Mouse (Mus musculus) left cerebral cortex, postnatal 14 days (tissue): ENCODE measurements at regions not wholly inside any gene's neighbourhood (a gene's known extent, or its start where the extent isn't known, plus 50 kb on each side); places are given as distances from the start of the nearest gene placed in this dataset.

ENCODE experiments used
- DNase-seq, 2 experiments: peaks; one replicate each; pipeline ENCODE4 v3.0.0; 2021 to 2022; ENCODE audit warnings: low spot score in 2 of 2, mixed read lengths in 1 of 2
- intact Hi-C: fragments of 180-260 bp; cut with DNase I; formaldehyde crosslinking; loops from one replicate; pipeline ENCODE4 v1.15.1; 2025

DNA sequence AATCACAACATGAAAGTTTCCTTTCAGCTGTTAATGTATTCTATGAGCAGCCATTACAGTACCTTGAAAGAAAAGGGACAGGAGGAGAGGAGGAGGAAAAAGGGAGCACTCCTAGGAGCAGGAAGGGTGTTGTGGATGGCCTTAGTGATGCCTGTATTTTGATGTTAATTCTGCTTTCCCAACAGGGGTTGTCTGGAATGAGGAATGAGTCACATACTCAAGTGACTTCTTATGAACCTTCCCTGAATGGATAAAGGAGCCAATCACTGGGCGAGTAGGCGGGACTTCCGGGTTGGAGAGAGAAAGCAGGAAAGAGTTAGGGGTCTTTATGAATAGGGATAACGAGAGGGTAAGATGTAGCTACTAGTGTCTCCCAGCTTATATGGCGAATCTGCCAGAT, 107.8 kb upstream of the Arid2 start:
- intact Hi-C loops = no loop called here
- no peak for DNase-seq

DNA sequence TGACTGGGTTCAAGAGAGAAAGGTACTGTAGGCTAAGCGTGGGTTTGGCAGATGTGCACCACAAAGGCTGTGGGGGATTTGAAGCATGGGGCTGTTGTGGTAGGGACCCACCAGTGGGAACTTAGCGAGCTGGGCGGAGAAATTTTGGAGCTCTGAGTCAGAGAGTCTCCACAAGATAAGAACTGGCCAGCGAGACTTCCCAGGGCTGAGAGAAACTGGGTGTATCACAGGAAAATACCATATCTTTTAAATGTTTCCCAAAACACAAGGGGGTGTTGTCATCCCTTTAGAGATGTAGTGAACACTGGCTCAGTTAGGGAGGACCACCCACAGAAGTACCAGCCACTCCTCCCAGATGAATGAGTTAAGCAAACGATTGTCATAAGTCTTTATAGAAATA, 107.3 kb upstream of the Arid2 start:
- intact Hi-C loops = no loop called here

DNA sequence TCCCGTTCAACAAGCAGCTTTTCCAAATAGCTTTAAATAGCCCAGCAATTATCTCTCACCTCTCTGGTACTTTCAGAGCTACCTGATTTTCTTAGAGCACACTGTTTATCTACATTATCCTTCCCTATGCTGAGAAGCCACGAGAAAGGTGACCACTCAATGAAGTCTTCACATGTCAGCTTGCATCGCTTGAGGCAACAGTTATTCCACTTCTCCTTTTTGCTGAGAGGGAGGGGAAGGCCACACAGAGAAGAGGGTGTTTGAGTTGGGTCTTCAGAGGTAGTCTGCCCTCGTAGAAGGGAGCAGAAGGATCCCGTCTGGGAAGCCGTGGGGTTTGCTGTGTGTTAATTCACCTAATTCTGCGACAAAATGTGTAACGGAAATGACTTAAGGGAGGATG, 106.3 kb upstream of the Arid2 start:
- intact Hi-C loops = no loop called here
- no peak for DNase-seq

More for the DNA sequence above, 107.3 kb upstream of the Arid2 start:
- DNase-seq = no peak

DNA sequence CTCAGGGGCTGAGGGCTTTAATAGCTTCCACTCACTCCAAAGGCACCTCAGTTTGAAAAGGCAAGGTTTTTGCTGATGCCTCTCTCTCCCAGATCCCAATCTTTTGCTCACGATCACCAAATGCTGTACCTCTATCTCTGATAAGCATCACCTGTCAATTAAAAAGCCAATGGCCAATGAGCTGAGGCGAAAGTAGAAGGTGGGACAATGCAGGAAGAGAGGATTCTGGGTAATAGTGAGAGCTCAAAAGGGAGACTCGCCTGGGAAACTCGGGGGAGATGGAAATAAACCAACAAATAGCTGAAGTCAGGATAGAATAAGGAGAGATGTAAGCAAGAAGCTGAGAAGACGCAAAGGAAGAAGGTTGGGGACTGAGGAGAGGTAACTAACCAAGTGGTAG, 105.0 kb upstream of the Arid2 start:
- DNase-seq = no peak
- intact Hi-C loops = no loop called here

DNA sequence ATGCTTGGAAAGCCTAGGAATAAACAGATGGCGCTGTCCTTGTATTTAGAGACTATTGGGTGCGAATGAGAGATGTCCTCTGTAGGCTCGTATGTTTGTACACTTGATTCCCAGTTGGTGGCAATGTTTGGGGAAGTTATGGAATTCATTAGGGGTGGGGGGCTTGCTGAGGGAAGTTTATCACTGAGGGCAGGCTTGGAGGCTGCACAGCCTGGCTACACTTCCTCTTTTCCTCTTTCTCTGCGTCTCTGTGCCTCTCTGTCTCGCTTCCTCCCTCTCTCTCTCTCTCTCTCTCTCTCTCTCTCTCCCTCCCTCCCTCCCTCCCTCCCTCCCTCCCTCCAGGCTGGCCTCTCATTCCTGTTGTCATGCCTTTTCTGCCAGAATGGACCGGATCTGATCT, 104.2 kb upstream of the Arid2 start:
- intact Hi-C loops = no loop called here
- no peak for DNase-seq

DNA sequence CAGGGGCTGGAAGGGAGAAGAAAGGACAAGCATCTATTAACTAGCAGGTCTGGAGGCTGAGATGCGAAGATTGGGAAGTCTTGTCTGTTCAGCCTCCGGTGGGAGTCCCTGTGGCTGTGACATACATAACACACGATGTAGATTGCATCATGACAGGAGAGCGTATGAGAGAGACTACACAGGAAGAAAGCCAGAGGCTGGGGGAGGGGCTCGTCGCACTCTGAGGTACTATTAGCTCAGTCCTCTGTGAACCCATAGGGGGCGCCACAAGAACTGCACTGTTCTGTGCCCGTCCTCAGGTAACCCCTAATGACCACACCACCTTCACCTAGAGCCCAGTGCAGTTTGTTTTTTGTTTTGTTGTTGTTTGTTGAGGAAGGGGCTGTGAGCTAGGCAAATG, 102.7 kb upstream of the Arid2 start:
- no peak for DNase-seq
- intact Hi-C loops = no loop called here

DNA sequence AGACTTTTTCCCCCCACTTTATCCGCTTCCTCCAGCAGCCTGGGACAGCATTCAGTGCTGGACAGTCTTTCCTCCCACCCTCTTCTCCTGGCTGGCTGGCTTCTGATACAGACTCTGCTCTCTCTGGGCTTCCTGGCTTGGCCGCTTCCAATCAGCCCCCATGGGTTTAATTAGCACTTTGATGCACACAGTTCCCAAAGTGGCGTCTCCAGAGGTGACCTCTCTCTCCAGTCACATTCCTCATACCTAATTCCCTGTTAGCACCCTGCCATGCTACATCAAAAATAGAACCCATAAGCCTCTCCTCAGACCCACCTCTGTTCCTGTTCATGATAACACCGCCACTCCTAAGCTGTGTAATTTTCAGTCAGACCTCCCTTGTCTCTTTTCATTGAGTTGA, 101.9 kb upstream of the Arid2 start:
- intact Hi-C loops = no loop called here
- no peak for DNase-seq

DNA sequence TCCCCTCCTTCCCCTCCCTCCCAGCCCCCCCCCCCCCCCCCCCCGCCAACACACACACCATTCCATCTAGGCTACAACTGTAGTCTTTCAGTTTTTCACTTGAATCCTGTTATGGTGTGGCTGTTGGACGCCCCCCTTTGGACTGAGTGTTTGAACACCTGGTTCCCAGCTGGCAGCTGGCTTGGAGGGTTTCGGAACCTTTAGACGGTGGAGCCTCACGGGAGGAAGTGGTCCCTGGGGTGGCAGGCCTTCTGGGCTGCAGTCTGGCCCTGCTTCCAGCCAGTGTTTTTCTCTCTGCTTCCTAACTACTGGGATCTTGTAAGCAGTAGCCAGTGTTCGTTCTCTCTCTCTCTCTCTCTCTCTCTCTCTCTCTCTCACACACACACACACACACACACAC, 101.4 kb upstream of the Arid2 start:
- intact Hi-C loops = no loop called here

DNA sequence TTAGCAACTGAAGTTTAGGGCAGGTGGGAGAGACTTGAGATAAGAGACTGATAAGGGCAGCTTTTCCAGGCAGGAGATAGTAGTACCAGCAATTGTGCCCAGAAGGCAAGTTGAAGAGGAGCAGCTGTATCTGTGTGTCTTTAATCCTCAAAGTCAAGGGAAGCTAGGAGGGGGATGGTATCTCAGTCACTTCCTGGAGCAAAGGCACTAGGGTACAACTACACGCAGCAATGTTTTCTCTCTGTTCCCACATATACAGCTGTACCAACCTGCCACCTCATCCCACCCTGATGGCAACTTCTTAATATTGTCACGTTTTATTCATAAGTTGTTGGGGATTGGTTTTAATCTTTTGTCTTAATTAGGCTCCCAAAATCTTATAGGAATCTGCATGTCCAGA, 97.8 kb upstream of the Arid2 start:
- intact Hi-C loops = no loop called here

More for the DNA sequence above, 101.4 kb upstream of the Arid2 start:
- no peak for DNase-seq

DNA sequence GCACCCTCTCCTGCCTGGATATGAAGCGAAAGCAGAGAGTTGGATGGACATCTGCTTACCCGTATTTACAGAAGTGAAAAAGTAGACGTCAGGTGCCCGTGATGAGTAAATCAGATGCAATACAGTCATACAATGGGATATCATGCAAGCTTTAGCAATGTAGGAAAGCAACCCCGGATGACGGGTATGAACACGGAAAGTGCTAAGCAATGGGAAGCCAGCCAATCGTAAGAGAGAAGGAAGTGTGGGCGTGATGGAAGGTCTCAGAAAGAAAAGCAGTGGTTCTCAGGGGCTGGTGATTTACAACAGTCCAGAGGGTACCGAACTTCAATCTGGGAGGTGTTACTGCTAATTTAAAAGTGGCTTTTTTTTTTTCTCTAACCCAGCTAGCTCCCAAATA, 89.9 kb upstream of the Arid2 start:
- intact Hi-C loops = no loop called here

More for the DNA sequence above, 97.8 kb upstream of the Arid2 start:
- DNase-seq = no peak

DNA sequence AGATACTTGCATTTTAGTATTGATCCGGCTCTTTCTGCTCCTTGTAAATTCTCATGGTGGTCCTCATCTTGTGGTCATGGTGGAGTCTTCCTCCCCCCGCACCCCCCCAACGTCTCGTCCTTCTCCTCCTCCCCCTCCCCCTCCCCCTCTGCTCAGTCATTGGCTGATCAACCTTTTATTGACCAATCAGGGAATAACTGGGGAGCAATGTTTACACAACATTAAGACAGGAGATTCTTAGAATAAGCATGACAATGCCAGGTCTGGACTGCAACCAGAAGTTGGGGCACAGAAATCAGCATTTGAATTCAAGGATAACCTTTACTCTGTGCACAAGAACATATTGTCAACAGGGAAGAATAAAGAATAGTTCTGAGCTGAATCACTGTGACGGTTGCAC, 89.4 kb upstream of the Arid2 start:
- DNase-seq = no peak
- intact Hi-C loops = no loop called here

More for the DNA sequence above, 89.9 kb upstream of the Arid2 start:
- no peak for DNase-seq

DNA sequence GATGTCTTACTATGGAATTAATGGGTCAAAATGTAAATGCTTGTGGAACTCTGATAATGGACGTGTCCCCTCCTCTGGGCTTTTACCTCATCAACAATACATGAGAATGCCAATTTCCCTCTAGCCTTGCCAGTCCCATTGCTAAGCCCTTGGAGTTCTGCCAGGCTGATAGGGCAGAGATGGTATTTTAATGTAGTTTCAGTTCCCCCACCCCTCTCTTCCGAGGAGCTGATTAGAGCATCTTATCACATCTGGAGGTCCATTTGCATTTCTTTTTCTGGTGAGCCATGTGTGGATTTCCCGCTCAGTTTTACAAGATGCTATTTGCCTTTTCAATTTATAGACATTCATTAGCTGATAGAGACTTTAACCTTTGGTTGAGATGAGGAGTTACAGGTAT, 86.0 kb upstream of the Arid2 start:
- intact Hi-C loops = no loop called here

DNA sequence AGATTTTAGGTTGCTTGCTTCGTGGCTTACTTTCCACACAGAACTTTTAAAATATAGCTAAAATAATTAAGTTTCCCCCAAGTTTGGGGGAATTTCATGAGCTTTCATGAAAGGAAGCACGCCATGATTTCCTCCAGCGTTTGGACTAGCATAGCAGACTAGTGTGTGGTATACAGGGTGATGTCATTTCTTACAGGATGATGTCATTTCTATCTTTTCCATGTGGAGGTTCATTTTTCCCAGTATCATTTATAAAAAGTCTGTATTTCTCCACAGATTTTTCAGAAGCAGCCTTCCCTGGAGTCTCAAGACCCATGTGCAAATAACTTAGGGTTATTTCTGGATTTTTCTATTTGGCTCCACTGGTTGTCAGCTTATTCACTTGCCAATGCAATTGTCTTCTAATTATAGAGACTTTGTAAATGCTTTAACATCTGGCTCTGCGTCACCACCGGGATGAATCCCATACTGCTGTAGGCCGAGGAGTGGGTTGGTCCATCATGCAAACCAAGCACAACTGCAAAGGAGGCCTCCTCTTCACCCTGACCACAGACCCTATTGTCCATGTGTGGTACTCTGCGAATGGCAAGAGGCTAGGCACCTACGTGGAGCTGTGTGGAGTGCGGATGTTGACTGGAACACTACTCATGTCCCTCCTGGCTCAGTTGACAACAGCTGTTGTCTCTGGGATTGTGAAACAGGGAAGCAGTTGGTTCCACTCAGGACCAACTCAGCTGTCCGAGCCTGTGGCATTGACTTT, 85.4 kb upstream of the Arid2 start:
- DNase-seq = no peak
- intact Hi-C loops = no loop called here

More for the DNA sequence above, 86.0 kb upstream of the Arid2 start:
- no peak for DNase-seq

DNA sequence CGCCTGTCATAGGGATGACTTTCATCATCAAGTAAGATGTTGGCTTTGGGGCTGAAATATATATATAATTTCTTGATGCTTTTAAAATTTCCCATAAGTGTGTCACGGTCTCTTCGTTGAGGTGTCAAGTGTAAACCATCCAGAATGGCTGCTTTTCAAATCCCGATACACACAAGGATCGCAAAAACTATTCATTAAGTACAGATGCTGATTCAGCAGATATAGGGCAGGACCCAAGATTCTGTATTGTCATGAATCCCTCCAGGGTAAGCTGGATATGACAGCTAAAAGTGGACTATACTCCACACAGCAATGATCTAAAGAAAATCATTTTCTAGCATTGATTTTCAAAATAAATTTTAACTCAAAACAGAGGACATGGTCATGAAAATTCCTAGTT, 83.1 kb upstream of the Arid2 start:
- intact Hi-C loops = no loop called here
- no peak for DNase-seq

DNA sequence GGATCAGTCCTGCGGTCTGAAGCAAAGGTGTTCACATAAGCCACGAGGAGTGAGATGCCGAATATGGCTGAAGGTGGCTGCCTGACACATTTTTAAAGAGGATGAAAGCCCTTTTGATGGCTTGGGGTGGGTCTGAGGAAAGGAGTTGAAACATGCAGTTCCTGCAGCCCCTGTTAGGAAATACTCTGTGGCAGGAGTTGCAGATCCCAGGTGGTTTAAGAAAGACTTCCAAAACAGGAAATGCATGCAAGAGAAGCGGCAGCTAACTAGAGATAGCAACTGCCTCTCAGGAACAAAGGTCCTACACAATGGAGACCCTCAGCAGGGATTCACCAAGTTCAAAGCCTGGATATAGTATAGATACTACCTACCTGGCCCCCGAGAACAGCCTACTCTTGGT, 82.7 kb upstream of the Arid2 start:
- intact Hi-C loops = no loop called here
- DNase-seq = no peak

DNA sequence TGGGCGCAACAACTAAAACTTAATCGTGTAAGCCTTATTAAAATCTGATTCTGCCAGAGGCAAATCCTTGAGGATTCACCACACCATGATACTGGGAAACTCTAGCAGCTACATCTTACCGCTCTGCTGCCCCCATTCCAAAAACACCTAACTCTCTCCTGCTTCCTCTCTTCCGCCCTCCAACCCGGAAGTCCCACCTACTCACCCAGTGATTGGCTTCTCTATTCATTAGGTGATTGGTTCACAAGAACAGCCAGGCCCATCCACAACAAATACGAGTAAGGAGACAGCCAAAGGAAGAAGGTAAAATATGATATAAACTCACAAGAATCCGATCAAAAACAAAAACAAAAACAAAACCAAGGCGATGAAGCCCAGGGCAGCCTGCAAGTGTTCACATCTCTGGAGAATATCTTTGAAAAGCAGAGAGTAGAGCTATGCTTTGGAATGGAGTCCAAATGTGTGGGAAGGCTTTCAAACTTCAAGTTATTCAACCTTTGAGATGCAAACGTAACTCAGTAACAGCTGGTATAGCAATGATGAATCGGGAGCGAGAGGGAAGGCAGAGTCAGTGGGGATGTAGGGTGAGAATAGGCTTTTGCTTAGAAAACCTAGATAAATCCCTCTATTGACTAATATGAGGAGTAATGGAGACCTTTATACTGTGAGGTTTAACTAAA, 76.5 kb upstream of the Arid2 start:
- intact Hi-C loops = no loop called here
- DNase-seq = peak in 1 of 2 experiments; percentile 12

DNA sequence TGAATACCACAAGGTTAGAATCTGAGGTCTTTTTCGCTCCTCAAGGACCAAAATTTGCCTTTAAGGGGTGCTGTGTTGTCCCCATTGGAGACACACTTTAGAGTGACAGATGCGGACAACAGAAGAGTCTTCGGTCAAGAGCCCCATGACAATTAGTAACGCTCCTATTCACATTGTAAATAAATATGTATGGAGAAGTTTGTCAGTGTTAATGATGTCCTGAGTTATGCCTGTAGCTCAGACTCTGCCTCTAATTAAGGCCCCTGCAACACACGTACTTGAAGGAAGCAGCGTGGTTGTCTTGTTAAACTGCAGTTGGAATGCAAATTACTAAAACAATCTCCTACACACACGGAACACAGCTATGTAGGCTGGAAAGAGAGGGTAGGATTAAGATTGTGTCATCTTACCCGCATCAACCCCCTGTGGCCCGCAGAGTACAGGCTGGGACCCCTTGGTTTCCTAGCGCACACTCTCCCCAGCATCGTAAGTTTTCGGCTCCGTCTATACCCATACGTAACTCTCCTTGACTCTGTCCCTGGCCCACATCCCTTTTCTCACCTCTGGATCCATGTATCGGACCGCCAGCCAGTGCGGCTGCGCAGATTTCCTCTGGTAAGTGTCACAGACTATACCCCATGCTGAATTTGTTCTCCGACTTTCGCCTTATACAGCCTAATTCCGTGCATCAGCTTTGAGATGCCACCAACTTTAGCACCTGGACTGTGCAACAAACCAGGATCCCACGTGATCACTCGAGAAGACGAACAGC, 73.6 kb upstream of the Arid2 start:
- no peak for DNase-seq
- intact Hi-C loops = no loop called here

DNA sequence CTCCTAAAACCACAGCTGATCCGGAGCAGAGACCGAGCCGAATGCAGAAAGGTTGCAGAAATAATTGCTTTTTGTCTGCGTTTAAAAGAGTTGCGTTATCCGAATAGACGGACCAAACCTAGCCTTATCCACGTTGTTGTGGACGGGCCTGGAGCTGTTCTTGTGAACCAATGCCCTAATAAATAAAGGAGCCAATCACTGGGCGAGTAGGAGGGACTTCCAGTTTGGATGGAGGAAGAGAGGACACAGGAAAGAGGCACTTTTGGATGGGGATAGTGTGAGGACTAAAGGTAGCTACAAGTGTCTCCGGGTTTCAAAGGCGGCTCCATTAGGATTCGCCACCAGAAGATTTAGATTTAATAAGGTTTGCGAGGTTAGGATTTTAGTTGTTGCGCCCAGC, 69.4 kb upstream of the Arid2 start:
- no peak for DNase-seq
- intact Hi-C loops = no loop called here

DNA sequence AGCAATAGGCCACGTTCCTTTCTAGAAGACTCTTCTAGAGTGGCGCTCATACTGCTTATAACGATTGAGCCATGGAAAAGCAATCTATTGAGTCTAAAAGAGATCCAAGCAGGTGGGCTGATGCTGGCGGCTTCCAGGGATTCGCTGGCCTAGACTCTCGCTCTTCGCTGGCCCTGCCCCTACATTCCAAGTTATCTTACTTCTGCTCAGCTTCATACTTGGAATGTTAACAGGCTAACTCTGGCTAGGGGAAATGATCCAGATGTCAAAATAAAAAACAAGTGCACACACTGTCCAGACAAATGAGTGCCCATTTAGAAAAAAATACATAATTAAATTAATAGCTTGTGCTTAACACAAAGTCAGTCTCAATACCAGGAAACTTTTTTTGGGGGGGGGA, 67.6 kb upstream of the Arid2 start:
- intact Hi-C loops = no loop called here
- no peak for DNase-seq

DNA sequence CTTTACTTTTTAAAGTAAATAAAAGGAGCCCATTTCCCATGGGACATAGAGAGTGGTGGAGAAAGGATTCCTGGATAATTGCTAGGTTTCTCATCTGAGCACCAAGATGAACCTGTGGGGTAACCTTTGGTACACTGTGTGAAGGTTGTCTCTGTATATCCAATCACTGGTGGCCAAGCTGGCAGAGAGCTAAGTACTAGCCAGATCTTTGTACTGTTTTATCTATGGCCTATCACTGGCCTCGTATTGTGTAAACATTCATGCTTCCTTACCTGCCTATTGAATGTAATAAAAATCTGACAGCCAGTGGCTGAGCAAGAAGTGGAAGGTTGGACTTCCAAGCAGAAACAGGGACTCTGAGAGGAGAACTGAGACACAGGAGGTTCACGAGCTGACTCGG, 55.3 kb upstream of the Arid2 start:
- intact Hi-C loops = no loop called here
- DNase-seq = no peak

DNA sequence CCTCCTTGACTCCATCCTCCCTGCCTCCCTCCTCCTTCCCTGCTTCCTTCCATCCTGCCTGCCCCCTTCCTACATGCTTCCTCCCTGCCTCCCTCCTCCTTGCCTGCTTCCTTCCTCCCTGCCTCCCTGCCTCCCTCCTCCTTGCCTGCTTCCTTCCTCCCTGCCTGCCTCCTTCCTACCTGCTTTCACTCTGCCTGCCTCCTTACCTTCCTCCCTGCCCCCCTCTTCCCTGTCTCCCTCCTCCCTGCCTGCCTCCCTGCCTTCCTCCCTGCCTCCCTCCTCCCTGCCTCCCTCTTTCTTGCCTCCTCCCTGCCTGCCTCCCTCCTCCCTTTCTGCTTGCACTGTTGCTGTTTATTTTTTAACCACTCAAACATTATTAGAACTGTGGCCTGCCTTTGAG, 54.2 kb upstream of the Arid2 start:
- no peak for DNase-seq
- intact Hi-C loops = no loop called here
